Mouse (Mus musculus): ENCODE results near the gene Vsig8. TPM values are rescaled to one million over a fixed set of nuclear protein-coding genes. Genes with fewer than 3 reads are reported as not detected.

Vsig8 gene
- polyA plus RNA-seq, 1 experiment from 2014 or later, result not detected

Other genes starting within 250 kb of the Vsig8 start
- gene Kcnj9, start 226.6 kb upstream of the Vsig8 start, polyA plus RNA-seq (2014; fragmentation: Nextera tagmentation; extraction: Ambion mirVana), result 0.68 and 0.89 TPM in 2 replicates
- 0.69 and 0.73 TPM in 2 replicates for gene Kcnj10, start 214.7 kb upstream of the Vsig8 start, polyA plus RNA-seq (2014; fragmentation: Nextera tagmentation; extraction: Ambion mirVana)
- 13.7 and 14.8 TPM in 2 replicates for gene Pigm, start 179.4 kb upstream of the Vsig8 start, polyA plus RNA-seq (2014; fragmentation: Nextera tagmentation; extraction: Ambion mirVana)
- 0.27 and 0.28 TPM in 2 replicates for gene Slamf9, start 80.6 kb upstream of the Vsig8 start, polyA plus RNA-seq (2014; fragmentation: Nextera tagmentation; extraction: Ambion mirVana)
- gene Igsf9, start 74.2 kb upstream of the Vsig8 start, polyA plus RNA-seq (2014; fragmentation: Nextera tagmentation; extraction: Ambion mirVana), result 83.2 and 94.4 TPM in 2 replicates
- 38.5 and 38.6 TPM in 2 replicates for gene Tagln2, start 55.9 kb upstream of the Vsig8 start, polyA plus RNA-seq (2014; fragmentation: Nextera tagmentation; extraction: Ambion mirVana)
- 1.2 and 1.3 TPM in 2 replicates for gene Cfap45, start 35.1 kb upstream of the Vsig8 start, polyA plus RNA-seq (2014; fragmentation: Nextera tagmentation; extraction: Ambion mirVana)
- gene Slamf8, start 34.6 kb downstream of the Vsig8 start, polyA plus RNA-seq (2014; fragmentation: Nextera tagmentation; extraction: Ambion mirVana), result not detected in 2 replicates
- gene Fcrl6, start 46.6 kb downstream of the Vsig8 start, polyA plus RNA-seq (2014; fragmentation: Nextera tagmentation; extraction: Ambion mirVana), result 0.19 TPM in 1 of 2 replicates, not detected in the other
- gene Dusp23, start 77.0 kb downstream of the Vsig8 start, polyA plus RNA-seq (2014; fragmentation: Nextera tagmentation; extraction: Ambion mirVana), result 7.7 and 8.4 TPM in 2 replicates
- gene Crp, start 142.1 kb downstream of the Vsig8 start, polyA plus RNA-seq (2014; fragmentation: Nextera tagmentation; extraction: Ambion mirVana), result not detected in 2 replicates

Data from forebrain, embryonic 11.5 days (tissue).